In genomic region chr3:131046412-131046811, GRCm38 (mm10) we compare ENCODE assay signal across 14 mouse cellular contexts.
DNase-seq lines count a peak whose midpoint lies in the region; ATAC-seq and TF ChIP-seq lines count a peak whose summit lies in the region.
"Had no signal": no experiment of that assay in that cellular context is flagged by ENCODE, and none has a peak within 500 bp of the region (broad histone marks: within the 10 kb centered on the region; RNA-seq: fewer than 3 reads in every experiment).

No protein-coding gene starts in this region.

- ATAC-seq in kidney, embryonic 14.5 days (ENCODE audit: low FRiP score, low TSS enrichment), result no peak
- peak; percentile 91 for ATAC-seq in Patski
- ATAC-seq in monocyte, adult 5-6 weeks (replicated peaks; ENCODE audit: insufficient number of reproducible peaks, low FRiP score, low TSS enrichment, poor library complexity, severe bottlenecking), result no peak

- no peaks in the 10 kb centered on the region for H3K36me3 ChIP-seq in kidney, adult 2 months (ENCODE audit: control insufficient read depth, insufficient read depth, low read length)
- no peaks in the 10 kb centered on the region for H3K36me3 ChIP-seq in kidney, embryonic 14.5 days (ENCODE audit: control insufficient read depth, insufficient read depth, low read length)
- H3K36me3 ChIP-seq: liver, embryonic 13.5 days had no signal

- H3K9me3 ChIP-seq in kidney, embryonic 14.5 days (ENCODE audit: control insufficient read depth, low read length), result no peaks in the 10 kb centered on the region
- H3K9me3 ChIP-seq: liver, embryonic 13.5 days had no signal

- no peak overlapping the region for H3K27ac ChIP-seq in kidney, adult 2 months (ENCODE audit: insufficient read depth, low read depth, low read length)
- H3K27ac ChIP-seq in kidney, embryonic 14.5 days (ENCODE audit: low read depth, low read length), result no peak overlapping the region
- H3K27ac ChIP-seq: layer of hippocampus, adult 2 months; liver, embryonic 13.5 days had no signal

- no peak for TF ChIP-seq POLR2A in kidney, adult 2 months (IDR thresholded peaks at IDR 0.05; ENCODE audit: low read depth, low read length)

- WGBS in kidney, adult 2 months, result 63% methylated on average over 5 of the region's 5 CpGs
- WGBS in kidney, embryonic 14.5 days, result 78% methylated on average over 5 of the region's 5 CpGs

- in situ Hi-C loops in Patski (cut with MboI; ENCODE audit: low pct_unique_long_range_greater_than_20kb), result no loop called here

- CTCF ChIA-PET in Patski (lab: Charles Lee), result interaction anchor here (1.1 to 1.6 kb wide), 2 partner anchors 12 to 74 kb away, joined by 3 read pairs; no protein-coding TSS in a partner anchor

- H3K4me2 ChIP-seq in kidney, embryonic 14.5 days (replicated peaks; ENCODE audit: low read depth, low read length), result no peak overlapping the region
- H3K4me2 ChIP-seq: liver, embryonic 13.5 days had no signal

- no peak overlapping the region for H3K9ac ChIP-seq in kidney, embryonic 14.5 days (ENCODE audit: low read depth, low read length)
- H3K9ac ChIP-seq: liver, embryonic 13.5 days had no signal

- peak; percentile 74 to 75 for DNase-seq in cerebellum, postnatal 14 days
- DNase-seq in cerebellum, adult 9-10 months, result no peak
- peak; percentile 63 for DNase-seq in kidney, adult 2 months
- DNase-seq in Patski (ENCODE audit: low read depth, low spot score), result peak; percentile 49
- DNase-seq in heart, postnatal 4 days, result peak; percentile 68
- no peak for DNase-seq in thymus, postnatal 4 days
- DNase-seq: cerebellum, adult 8-10 months; liver, embryonic 13.5 days; right cerebral cortex, postnatal 14 days; thymus, adult 18-20 months had no signal

- H3K4me1 ChIP-seq in kidney, adult 2 months (ENCODE audit: control insufficient read depth, insufficient read depth, low read length), result no peaks in the 10 kb centered on the region
- no peaks in the 10 kb centered on the region for H3K4me1 ChIP-seq in kidney, embryonic 14.5 days (ENCODE audit: control insufficient read depth, insufficient read depth, low read length)
- H3K4me1 ChIP-seq: liver, embryonic 13.5 days had no signal

- H3K4me3 ChIP-seq in kidney, adult 2 months (ENCODE audit: insufficient read depth, low read depth, low read length), result no peak overlapping the region
- no peak overlapping the region for H3K4me3 ChIP-seq in kidney, embryonic 14.5 days (ENCODE audit: low read length)
- H3K4me3 ChIP-seq: erythroblast, embryonic 14.5 days; layer of hippocampus, adult 2 months; liver, embryonic 13.5 days had no signal

- POLR2A ChIA-PET in Patski (lab: Charles Lee), result no interaction called here

- H3K27me3 ChIP-seq in kidney, adult 2 months (replicated peaks; ENCODE audit: control insufficient read depth, insufficient read depth, low read length), result no peaks in the 10 kb centered on the region; the same call in 1 of the 2 replicates
- H3K27me3 ChIP-seq in kidney, embryonic 14.5 days (ENCODE audit: control insufficient read depth, insufficient read depth, low read length), result no peaks in the 10 kb centered on the region
- no peaks in the 10 kb centered on the region for H3K27me3 ChIP-seq in Patski
- H3K27me3 ChIP-seq: liver, embryonic 13.5 days had no signal

- TF ChIP-seq CTCF in kidney, adult 2 months (conservative IDR thresholded peaks at IDR 0.05; ENCODE audit: insufficient read depth, insufficient read length, low read depth, low read length), result no peak
- no peak for TF ChIP-seq CTCF in Patski (IDR thresholded peaks at IDR 0.05)

Comparison
In these comparisons a context has a peak if more than half of its experiments do, and no peak if none do; other contexts are left out.
1. DNase-seq: peak in cerebellum, postnatal 14 days (2 of 2), kidney, adult 2 months (single experiment), Patski (single experiment) and heart, postnatal 4 days (single experiment); none in cerebellum, adult 9-10 months (single experiment) and thymus, postnatal 4 days (single experiment).